In the genomic region with DNA sequence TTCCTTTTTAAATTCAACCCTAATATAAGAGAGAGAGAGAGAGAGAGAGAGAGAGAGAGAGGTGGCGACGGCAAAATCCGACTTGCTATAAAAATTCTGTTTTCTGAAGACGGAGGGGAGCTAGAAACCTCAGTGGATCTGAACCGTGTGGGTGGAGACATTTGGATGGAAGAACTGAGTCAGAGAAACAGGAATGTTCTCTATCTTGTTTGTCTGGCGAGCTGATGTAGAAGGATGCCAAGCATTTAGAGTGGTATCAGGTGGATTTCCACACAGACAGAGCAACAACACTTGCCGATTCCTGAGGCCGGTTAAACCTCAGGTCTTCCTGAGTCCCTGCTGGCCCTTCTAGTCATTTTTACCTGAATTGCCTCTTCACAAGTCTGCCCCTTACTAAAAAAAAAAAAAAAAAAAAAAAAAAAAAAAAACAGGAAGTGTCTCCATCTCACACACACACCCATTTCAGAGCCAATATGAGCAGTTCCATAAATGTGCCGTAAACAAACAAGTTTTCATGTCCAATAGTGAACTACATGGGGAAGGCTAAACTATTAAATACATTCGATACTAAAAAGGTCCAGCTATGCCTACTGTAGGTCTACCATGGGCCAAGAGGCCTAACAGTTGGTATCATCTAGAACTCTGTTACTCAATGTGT, we compare ENCODE assay signal across 14 mouse cellular contexts.
A peak's percentile ranks its signal among the peaks of the same experiment; 100 is the strongest.
DNase-seq lines count a peak whose midpoint lies in the region; ATAC-seq and TF ChIP-seq lines count a peak whose summit lies in the region.
"Had no signal": no experiment of that assay in that cellular context is flagged by ENCODE, and none has a peak within 500 bp of the region (broad histone marks: within the 10 kb centered on the region; RNA-seq: fewer than 3 reads in every experiment).

No protein-coding gene starts in this region.

- no peak overlapping the region for H3K4me3 ChIP-seq in heart, adult 2 months
- H3K4me3 ChIP-seq in lung, adult 2 months (replicated peaks; ENCODE audit: extremely low read depth, low read depth, low read length), result no peak overlapping the region
- H3K4me3 ChIP-seq: midbrain, embryonic 12.5 days; neural tube, embryonic 13.5 days had no signal

- ATAC-seq in activated CD4-positive, CD25-positive, alpha-beta regulatory T cell, adult 4 months, result no peak

- 56% methylated on average over 10 of the region's 10 CpGs for WGBS in heart, adult 2 months
- 86% methylated on average over 10 of the region's 10 CpGs for WGBS in lung, adult 2 months

- no peaks in the 10 kb centered on the region; the same call in none of the 2 replicates for H3K4me1 ChIP-seq in heart, adult 2 months (ENCODE audit: control insufficient read depth, insufficient read depth, low read length)
- H3K4me1 ChIP-seq in lung, adult 2 months (ENCODE audit: control insufficient read depth, insufficient read depth, low read length), result no peaks in the 10 kb centered on the region

- intact Hi-C loops in heart, adult 2 months (cut with DNase I), result loop anchor here (10.0 kb wide), 1 partner anchor 235 kb away; a partner anchor contains a TSS

- H3K9ac ChIP-seq in heart, adult 2 months (ENCODE audit: low read depth, low read length), result no peak overlapping the region
- H3K9ac ChIP-seq: lung, embryonic 14.5 days; midbrain, embryonic 12.5 days; neural tube, embryonic 13.5 days had no signal

- no peak for TF ChIP-seq CTCF in heart, adult 2 months (IDR thresholded peaks at IDR 0.05)
- TF ChIP-seq CTCF in lung, adult 2 months (IDR thresholded peaks at IDR 0.05; ENCODE audit: insufficient read depth, low read length), result no peak

- no peaks in the 10 kb centered on the region for H3K79me2 ChIP-seq in heart, adult 2 months (replicated peaks; ENCODE audit: control insufficient read depth, insufficient read depth, low read length)

- no peak for TF ChIP-seq POLR2A in heart, adult 2 months (IDR thresholded peaks at IDR 0.05; ENCODE audit: insufficient read depth, low read depth, low read length)
- TF ChIP-seq POLR2A in lung, adult 2 months (IDR thresholded peaks at IDR 0.05; ENCODE audit: borderline replicate concordance, extremely low read depth, low read depth, low read length), result no peak

- H3K27me3 ChIP-seq in heart, adult 2 months (ENCODE audit: control insufficient read depth, insufficient read depth, low read length), result no peaks in the 10 kb centered on the region
- H3K27me3 ChIP-seq: midbrain, embryonic 12.5 days; neural tube, embryonic 13.5 days had no signal

- peak overlapping the region; percentile 71 for H3K27ac ChIP-seq in heart, adult 2 months
- H3K27ac ChIP-seq: midbrain, embryonic 12.5 days; neural tube, embryonic 13.5 days had no signal

- H3K36me3 ChIP-seq in heart, adult 2 months (ENCODE audit: control insufficient read depth, insufficient read depth, low read length), result no peaks in the 10 kb centered on the region
- H3K36me3 ChIP-seq: midbrain, embryonic 12.5 days; neural tube, embryonic 13.5 days had no signal

- peak; percentile 22 for DNase-seq in urinary bladder, postnatal 25 days (ENCODE audit: low spot score)
- no peak for DNase-seq in urinary bladder, adult 2 months (ENCODE audit: low spot score)
- DNase-seq in heart, adult 2 months, result peak in 1 of 2 experiments; percentile 46
- peak; percentile 17 for DNase-seq in lung, adult 2 months
- DNase-seq in spleen, postnatal 10 days (ENCODE audit: low spot score in 2 of 2), result no peak
- DNase-seq in thymus, adult 18-20 months, result no peak
- DNase-seq: adrenal gland, postnatal 25 days; kidney, postnatal 14 days; lung, embryonic 14.5 days; retina, postnatal 1 day; thymus, adult 2 months had no signal

- no peak for TF ChIP-seq EP300 in heart, adult 2 months (IDR thresholded peaks at IDR 0.05; ENCODE audit: insufficient read depth, low read depth, low read length)

Comparison
In these comparisons a context has a peak if more than half of its experiments do, and no peak if none do; other contexts are left out.
1. DNase-seq: peak in urinary bladder, postnatal 25 days (single experiment) and lung, adult 2 months (single experiment); none in urinary bladder, adult 2 months (single experiment), spleen, postnatal 10 days (0 of 2) and thymus, adult 18-20 months (0 of 2).